Mouse (Mus musculus) macrophage (primary cell): Measurements from ENCODE around the gene Olfr887. TPM values are rescaled to one million over a fixed set of nuclear protein-coding genes. Genes with fewer than 3 reads are reported as not detected.

Source experiments
- H3K27ac ChIP-seq: fragments of 350-480 bp; formaldehyde crosslinking; 2 replicates; pipeline ENCODE4 v1.9.0; 2021
- H3K36me3 ChIP-seq: fragments of 350-480 bp; formaldehyde crosslinking; 2 replicates; pipeline ENCODE4 v1.9.0; 2021; ENCODE audit errors: inconsistent target
- H3K4me3 ChIP-seq: fragments of 350-480 bp; formaldehyde crosslinking; 2 replicates; pipeline ENCODE4 v1.9.0; 2021; ENCODE audit errors: inconsistent target
- H3K79me2 ChIP-seq: fragments of 350-480 bp; formaldehyde crosslinking; 2 replicates; pipeline ENCODE4 v1.9.0; 2021; ENCODE audit errors: inconsistent target
- WGBS: methylation state at CpG from one replicate; pipeline ENCODE4 v1.1.7; 2026; ENCODE audit warnings: inconsistent platforms; ENCODE audit not compliant: missing documents; 5-methylcytosine and 5-hydroxymethylcytosine counted together
- polyA plus RNA-seq: library from polyadenylated mRNA; stranded (reverse); fragments of 250-400 nt; gene quantifications from 3 replicates; pipeline ENCODE4 v1.2.4, GENCODE M21; 2018; ENCODE audit warnings: inconsistent platforms
- total RNA-seq, 78 experiments: library from RNA; depleted of rRNA; stranded (reverse); fragments of 250-400 nt; gene quantifications; 1 replicate in 9 of 78; 2 replicates in 24 of 78; 3 replicates in 43 of 78; 4 replicates in 2 of 78; pipeline ENCODE4 v1.2.4; 2018; ENCODE audit warnings: inconsistent platforms in 56 of 78

Olfr887 gene
- total RNA-seq (2018; cell fraction: chromatin; rRNA removed) = not detected
- total RNA-seq (2018; cell fraction: cytosol; rRNA removed) = not detected
- total RNA-seq (2018; cell fraction: nucleus; rRNA removed) = not detected
- polyA plus RNA-seq = not detected in 3 replicates

GRCm38 (mm10) chr9:38083772-38084171 lies at the start of gene Olfr887:
TSS of gene Olfr887 (plus strand) at chr9:38084072.
- WGBS = 78% methylated on average over 1 of the region's 1 CpGs
- no peaks in the 10 kb centered on the region for H3K79me2 ChIP-seq
- no peaks in the 10 kb centered on the region for H3K36me3 ChIP-seq
- H3K27ac ChIP-seq = no peak within 1 kb of the TSS
- H3K4me3 ChIP-seq = no peak within 1 kb of the TSS

- Histone ChIP-seq H3K79me2 (no peaks in the 10 kb centered on the region), H3K36me3 (no peaks in the 10 kb centered on the region), H3K27ac (no peak within 1 kb of the TSS), H3K4me3 (no peak within 1 kb of the TSS)
- 67% methylated on average over 1 of the region's 1 CpGs for WGBS
Measured at GRCm38 (mm10) chr9:38046255-38046654, 37.6 kb upstream of the Olfr887 start, which contains the start of gene Olfr884. TSS of gene Olfr884 (plus strand) at chr9:38046555.

- 93% methylated on average over 3 of the region's 3 CpGs for WGBS
- Histone ChIP-seq H3K36me3 (no peaks in the 10 kb centered on the region), H3K4me3 (no peak within 1 kb of the TSS), H3K79me2 (no peaks in the 10 kb centered on the region), H3K27ac (no peak within 1 kb of the TSS)
Measured at GRCm38 (mm10) chr9:38061022-38061421, 22.9 kb upstream of the Olfr887 start, which contains the start of gene Olfr885. TSS of gene Olfr885 (plus strand) at chr9:38061322.

- no peaks in the 10 kb centered on the region for H3K79me2 ChIP-seq
- whole genome bisulfite sequencing = 70% methylated on average over 1 of the region's 1 CpGs
Measured at GRCm38 (mm10) chr9:38107828-38108227, 24.0 kb downstream of the Olfr887 start, which contains the start of gene Olfr888. TSS of gene Olfr888 (plus strand) at chr9:38108128.

GRCm38 (mm10) chr9:38114898-38115297 lies 31.0 kb downstream of the Olfr887 start, which contains the start of gene Olfr889:
TSS of gene Olfr889 (plus strand) at chr9:38115198.
- H3K36me3 ChIP-seq = no peaks in the 10 kb centered on the region
- no peak within 1 kb of the TSS for H3K4me3 ChIP-seq
- H3K79me2 ChIP-seq = no peaks in the 10 kb centered on the region
- H3K27ac ChIP-seq = no peak within 1 kb of the TSS

More at GRCm38 (mm10) chr9:38107828-38108227, 24.0 kb downstream of the Olfr887 start, which contains the start of gene Olfr888:
- Histone ChIP-seq H3K36me3 (no peaks in the 10 kb centered on the region), H3K4me3 (no peak within 1 kb of the TSS), H3K27ac (no peak within 1 kb of the TSS)

Other genes with a start within 250 kb of the Olfr887 start
- gene Olfr877, start 229.8 kb upstream of the Olfr887 start, polyA plus RNA-seq = not detected in 3 replicates
- gene Olfr145, start 187.3 kb upstream of the Olfr887 start, polyA plus RNA-seq = not detected in 3 replicates
- gene Olfr878, start 166.2 kb upstream of the Olfr887 start, polyA plus RNA-seq = not detected in 3 replicates
- not detected in 3 replicates for gene Olfr881, start 92.2 kb upstream of the Olfr887 start, polyA plus RNA-seq
- not detected in 3 replicates for gene Olfr883, start 58.3 kb upstream of the Olfr887 start, polyA plus RNA-seq
- not detected in 3 replicates for gene Olfr884, start 37.5 kb upstream of the Olfr887 start, polyA plus RNA-seq
- not detected in 3 replicates for gene Olfr885, start 22.8 kb upstream of the Olfr887 start, polyA plus RNA-seq
- not detected in 3 replicates for gene Olfr888, start 24.1 kb downstream of the Olfr887 start, polyA plus RNA-seq
- gene Olfr889, start 31.1 kb downstream of the Olfr887 start, polyA plus RNA-seq = not detected in 3 replicates
- gene Olfr890, start 58.4 kb downstream of the Olfr887 start, polyA plus RNA-seq = not detected in 3 replicates
- gene Olfr891, start 96.7 kb downstream of the Olfr887 start, polyA plus RNA-seq = not detected in 3 replicates
- not detected in 3 replicates for gene Olfr893, start 124.3 kb downstream of the Olfr887 start, polyA plus RNA-seq
- not detected in 3 replicates for gene Olfr894, start 134.0 kb downstream of the Olfr887 start, polyA plus RNA-seq
- not detected in 3 replicates for gene Olfr143, start 168.7 kb downstream of the Olfr887 start, polyA plus RNA-seq
- gene Olfr895, start 183.8 kb downstream of the Olfr887 start, polyA plus RNA-seq = not detected in 3 replicates
- not detected in 3 replicates for gene Olfr896-ps1, start 207.0 kb downstream of the Olfr887 start, polyA plus RNA-seq
- gene Olfr25, start 245.0 kb downstream of the Olfr887 start, polyA plus RNA-seq = not detected in 3 replicates